Mouse (Mus musculus): Measurements from ENCODE around the gene Oxsr1. TPM values are rescaled to one million over a fixed set of nuclear protein-coding genes. Genes with fewer than 3 reads are reported as not detected.

The Oxsr1 gene
- total and polyA plus RNA-seq, 2 experiments: 8.6 to 15.6 TPM

DNA sequence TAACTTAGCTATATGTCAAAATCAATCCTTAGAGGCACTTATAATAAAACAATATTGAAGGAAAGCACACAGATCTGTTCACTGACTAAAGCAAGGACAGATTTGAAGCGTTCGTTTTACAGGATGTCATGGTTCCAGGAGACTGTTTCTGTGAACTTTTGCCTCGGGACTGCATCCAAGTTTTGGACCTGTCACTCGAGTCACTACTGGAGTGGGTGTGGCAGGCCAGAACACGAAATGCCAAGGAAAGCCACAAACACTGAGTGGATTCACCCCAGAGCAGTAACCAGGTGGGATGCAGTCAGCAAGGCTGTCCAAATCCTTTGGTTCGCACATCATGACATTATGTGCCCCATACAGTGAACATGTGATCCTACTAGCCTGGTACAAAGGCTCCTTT is 107.6 kb downstream of the Oxsr1 start:
- WGBS: 39% methylated on average over 6 of the region's 6 CpGs
- Histone ChIP-seq H3K36me3 (ENCODE audit: control insufficient read depth, insufficient read depth, low read length) (peaks cover 3% of the 10 kb centered on the region; the same call in 1 of the 2 replicates), H3K27ac (replicated peaks; ENCODE audit: insufficient read depth, low read depth, low read length) (no peak overlapping the region), H3K4me1 (ENCODE audit: control insufficient read depth, insufficient read depth, low read length) (peaks cover 6% of the 10 kb centered on the region; the same call in 1 of the 2 replicates), H3K4me3 (ENCODE audit: insufficient read depth, low read depth, low read length) (no peak overlapping the region), H3K27me3 (ENCODE audit: control insufficient read depth, insufficient read depth, low read length) (no peaks in the 10 kb centered on the region), H3K9ac (ENCODE audit: low read depth, low read length) (no peak overlapping the region), H3K79me2 (ENCODE audit: control insufficient read depth, insufficient read depth, low read length) (no peaks in the 10 kb centered on the region)
- TF ChIP-seq POLR2A (IDR thresholded peaks at IDR 0.05; ENCODE audit: extremely low read depth, insufficient read depth, low read length) (no peak), CTCF (IDR thresholded peaks at IDR 0.05; ENCODE audit: low read depth, low read length) (no peak)
- DNase-seq (ENCODE audit: extremely low read depth, low read depth, low spot score): peak; percentile 68

DNA sequence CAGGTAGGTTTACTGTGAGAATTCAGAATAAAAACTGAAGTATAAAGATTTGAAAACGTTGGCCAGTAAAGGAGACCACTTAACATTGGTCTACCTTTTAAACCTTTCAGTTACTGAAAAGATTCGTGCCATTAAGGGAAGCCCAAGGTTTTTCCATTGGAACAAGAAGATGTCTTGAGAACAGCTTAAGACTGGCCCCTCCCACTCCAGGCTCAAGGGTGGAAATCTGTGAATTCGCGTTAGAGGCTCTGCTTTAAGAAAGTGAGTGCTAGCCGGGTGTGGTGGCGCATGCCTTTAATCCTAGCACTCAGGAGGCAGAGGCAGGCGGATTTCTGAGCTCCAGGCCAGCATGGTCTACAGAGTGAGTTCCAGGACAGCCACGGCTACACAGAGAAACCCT is 109.2 kb downstream of the Oxsr1 start:
- TF ChIP-seq CTCF (IDR thresholded peaks at IDR 0.05; ENCODE audit: low read depth, low read length): no peak
- no peak for TF ChIP-seq POLR2A (IDR thresholded peaks at IDR 0.05; ENCODE audit: extremely low read depth, insufficient read depth, low read length)
- no peak for DNase-seq (ENCODE audit: extremely low read depth, low read depth, low spot score)
- Histone ChIP-seq H3K4me1 (ENCODE audit: control insufficient read depth, insufficient read depth, low read length) (peaks cover 6% of the 10 kb centered on the region; the same call in 1 of the 2 replicates), H3K36me3 (ENCODE audit: control insufficient read depth, insufficient read depth, low read length) (no peaks in the 10 kb centered on the region), H3K9ac (ENCODE audit: low read depth, low read length) (no peak overlapping the region), H3K27ac (replicated peaks; ENCODE audit: insufficient read depth, low read depth, low read length) (no peak overlapping the region), H3K27me3 (ENCODE audit: control insufficient read depth, insufficient read depth, low read length) (no peaks in the 10 kb centered on the region), H3K4me3 (ENCODE audit: insufficient read depth, low read depth, low read length) (no peak overlapping the region), H3K79me2 (ENCODE audit: control insufficient read depth, insufficient read depth, low read length) (no peaks in the 10 kb centered on the region)
- WGBS: 82% methylated on average over 8 of the region's 8 CpGs

DNA sequence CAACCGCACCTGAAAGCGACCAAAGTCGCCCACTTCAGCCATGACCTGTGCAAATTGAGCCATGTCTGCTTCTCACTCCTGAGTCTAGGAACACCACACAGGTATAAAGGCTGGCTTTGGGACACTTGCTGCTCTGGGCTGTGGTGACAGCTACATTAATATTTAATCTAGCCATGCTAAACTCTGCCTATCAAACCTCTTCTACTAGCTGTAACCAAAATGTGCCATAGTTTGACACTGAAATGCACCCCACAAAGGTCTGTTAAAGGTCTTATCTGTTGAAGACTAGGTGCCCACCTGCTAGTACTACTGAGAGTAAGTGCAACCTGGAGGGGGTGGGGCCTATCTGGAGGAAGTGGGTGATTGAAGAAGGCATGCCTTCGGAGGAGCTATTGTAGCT is 113.2 kb downstream of the Oxsr1 start, which contains the start of gene Slc22a13:
Slc22a13 (minus strand) TSS at position 101 of the 400 bp plus-strand sequence.
- Histone ChIP-seq H3K9ac (ENCODE audit: low read depth, low read length) (no peak within 1 kb of the TSS), H3K4me1 (ENCODE audit: control insufficient read depth, insufficient read depth, low read length) (no peaks in the 10 kb centered on the region), H3K27me3 (ENCODE audit: control insufficient read depth, insufficient read depth, low read length) (no peaks in the 10 kb centered on the region), H3K4me3 (ENCODE audit: insufficient read depth, low read depth, low read length) (no peak within 1 kb of the TSS), H3K36me3 (ENCODE audit: control insufficient read depth, insufficient read depth, low read length) (no peaks in the 10 kb centered on the region), H3K27ac (replicated peaks; ENCODE audit: insufficient read depth, low read depth, low read length) (no peak within 1 kb of the TSS), H3K79me2 (ENCODE audit: control insufficient read depth, insufficient read depth, low read length) (no peaks in the 10 kb centered on the region)
- DNase-seq (ENCODE audit: extremely low read depth, low read depth, low spot score): no peak
- 98% methylated on average over 4 of the region's 4 CpGs for WGBS
- no peak for TF ChIP-seq CTCF (IDR thresholded peaks at IDR 0.05; ENCODE audit: low read depth, low read length)
- no peak for TF ChIP-seq POLR2A (IDR thresholded peaks at IDR 0.05; ENCODE audit: extremely low read depth, insufficient read depth, low read length)

DNA sequence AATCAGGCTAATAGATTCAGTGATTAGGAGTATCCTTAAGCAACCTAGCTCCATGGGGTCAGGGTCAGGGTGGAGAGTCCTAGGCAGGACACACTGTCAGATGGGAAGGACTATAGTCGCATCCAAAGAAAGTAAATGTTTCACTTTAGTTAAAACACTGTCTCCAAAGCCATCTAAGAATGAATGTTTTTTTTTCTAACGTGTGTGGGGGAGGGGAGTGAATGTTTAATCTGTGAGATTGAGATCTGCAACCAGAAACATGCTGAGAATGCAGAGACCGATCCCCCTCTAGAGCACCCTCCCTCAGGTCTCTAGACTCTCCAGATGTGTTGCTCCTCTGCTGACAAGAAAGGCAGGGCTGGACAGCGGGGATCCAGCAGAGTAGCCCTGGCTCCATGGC is 115.1 kb downstream of the Oxsr1 start:
- Histone ChIP-seq H3K27ac (replicated peaks; ENCODE audit: insufficient read depth, low read depth, low read length) (no peak overlapping the region), H3K9ac (ENCODE audit: low read depth, low read length) (no peak overlapping the region), H3K4me1 (ENCODE audit: control insufficient read depth, insufficient read depth, low read length) (no peaks in the 10 kb centered on the region), H3K4me3 (ENCODE audit: insufficient read depth, low read depth, low read length) (no peak overlapping the region), H3K79me2 (ENCODE audit: control insufficient read depth, insufficient read depth, low read length) (no peaks in the 10 kb centered on the region), H3K27me3 (ENCODE audit: control insufficient read depth, insufficient read depth, low read length) (no peaks in the 10 kb centered on the region), H3K36me3 (ENCODE audit: control insufficient read depth, insufficient read depth, low read length) (no peaks in the 10 kb centered on the region)
- no peak for TF ChIP-seq CTCF (IDR thresholded peaks at IDR 0.05; ENCODE audit: low read depth, low read length)
- no peak for TF ChIP-seq POLR2A (IDR thresholded peaks at IDR 0.05; ENCODE audit: extremely low read depth, insufficient read depth, low read length)
- 45% methylated on average over 4 of the region's 4 CpGs for WGBS
- DNase-seq (ENCODE audit: extremely low read depth, low read depth, low spot score): no peak

DNA sequence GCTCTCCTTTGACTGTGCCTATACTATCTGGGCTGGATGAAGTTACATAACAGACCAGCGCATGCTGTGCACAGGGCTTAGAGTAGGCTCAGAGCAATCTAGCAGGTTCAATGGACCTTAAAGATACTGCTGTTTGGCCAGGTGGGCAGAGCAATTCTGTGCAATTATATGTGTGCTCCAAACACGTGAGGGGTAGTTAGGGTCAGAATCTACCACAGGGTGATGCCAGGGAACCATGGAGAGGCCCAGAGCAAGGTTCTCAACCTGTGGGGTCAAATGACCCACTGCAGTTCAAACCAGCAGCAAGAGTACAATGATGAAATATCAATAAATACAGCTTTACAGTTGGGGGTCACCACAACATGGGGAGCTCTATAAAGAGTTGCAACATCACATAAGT is 115.6 kb downstream of the Oxsr1 start:
- 69% methylated on average over 2 of the region's 2 CpGs for WGBS
- Histone ChIP-seq H3K27ac (replicated peaks; ENCODE audit: insufficient read depth, low read depth, low read length) (no peak overlapping the region), H3K4me3 (ENCODE audit: insufficient read depth, low read depth, low read length) (no peak overlapping the region), H3K79me2 (ENCODE audit: control insufficient read depth, insufficient read depth, low read length) (no peaks in the 10 kb centered on the region), H3K27me3 (ENCODE audit: control insufficient read depth, insufficient read depth, low read length) (no peaks in the 10 kb centered on the region), H3K9ac (ENCODE audit: low read depth, low read length) (no peak overlapping the region), H3K4me1 (ENCODE audit: control insufficient read depth, insufficient read depth, low read length) (no peaks in the 10 kb centered on the region), H3K36me3 (ENCODE audit: control insufficient read depth, insufficient read depth, low read length) (no peaks in the 10 kb centered on the region)
- TF ChIP-seq POLR2A (IDR thresholded peaks at IDR 0.05; ENCODE audit: extremely low read depth, insufficient read depth, low read length): no peak
- TF ChIP-seq CTCF (IDR thresholded peaks at IDR 0.05; ENCODE audit: low read depth, low read length): no peak
- no peak for DNase-seq (ENCODE audit: extremely low read depth, low read depth, low spot score)

DNA sequence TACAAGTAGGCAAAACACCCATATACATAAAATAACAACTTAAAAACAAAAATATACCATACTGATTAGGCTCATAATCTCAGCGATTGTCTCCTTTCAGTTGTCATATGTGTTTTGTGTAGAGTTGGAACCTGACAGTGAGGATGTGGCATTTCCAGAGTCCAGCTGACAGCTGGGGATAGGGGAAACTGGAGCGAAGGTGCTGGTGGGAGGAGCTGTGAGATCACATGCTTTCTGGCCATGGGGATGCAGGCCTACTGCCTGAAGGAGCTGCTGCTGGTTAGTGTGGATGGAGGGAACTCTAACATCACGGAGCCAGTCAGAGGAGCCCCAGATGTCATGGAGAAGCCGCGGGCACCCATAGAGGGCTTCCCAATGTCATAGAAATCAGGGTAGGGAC is 116.5 kb downstream of the Oxsr1 start:
- Histone ChIP-seq H3K27me3 (ENCODE audit: control insufficient read depth, insufficient read depth, low read length) (no peaks in the 10 kb centered on the region), H3K9ac (ENCODE audit: low read depth, low read length) (no peak overlapping the region), H3K36me3 (ENCODE audit: control insufficient read depth, insufficient read depth, low read length) (no peaks in the 10 kb centered on the region), H3K4me3 (ENCODE audit: insufficient read depth, low read depth, low read length) (no peak overlapping the region), H3K4me1 (ENCODE audit: control insufficient read depth, insufficient read depth, low read length) (no peaks in the 10 kb centered on the region), H3K27ac (replicated peaks; ENCODE audit: insufficient read depth, low read depth, low read length) (no peak overlapping the region), H3K79me2 (ENCODE audit: control insufficient read depth, insufficient read depth, low read length) (no peaks in the 10 kb centered on the region)
- DNase-seq (ENCODE audit: extremely low read depth, low read depth, low spot score): no peak
- TF ChIP-seq POLR2A (IDR thresholded peaks at IDR 0.05; ENCODE audit: extremely low read depth, insufficient read depth, low read length): no peak
- no peak for TF ChIP-seq CTCF (IDR thresholded peaks at IDR 0.05; ENCODE audit: low read depth, low read length)
- WGBS: 85% methylated on average over 5 of the region's 5 CpGs
